Mouse (Mus musculus) G1E (cell line): ENCODE measurements around the gene Pitpnc1.

Source experiments
- CTCF ChIP-seq: IDR thresholded peaks from 2 replicates; pipeline ENCODE4 v1.5.1; 2012; ENCODE audit warnings: low read depth, low read length, inconsistent platforms, mixed read lengths
- POLR2AphosphoS5 ChIP-seq: IDR thresholded peaks from 2 replicates; pipeline ENCODE4 v1.6.1; 2012; ENCODE audit warnings: low read depth, low read length, inconsistent platforms; ENCODE audit not compliant: insufficient replicate concordance

DNA sequence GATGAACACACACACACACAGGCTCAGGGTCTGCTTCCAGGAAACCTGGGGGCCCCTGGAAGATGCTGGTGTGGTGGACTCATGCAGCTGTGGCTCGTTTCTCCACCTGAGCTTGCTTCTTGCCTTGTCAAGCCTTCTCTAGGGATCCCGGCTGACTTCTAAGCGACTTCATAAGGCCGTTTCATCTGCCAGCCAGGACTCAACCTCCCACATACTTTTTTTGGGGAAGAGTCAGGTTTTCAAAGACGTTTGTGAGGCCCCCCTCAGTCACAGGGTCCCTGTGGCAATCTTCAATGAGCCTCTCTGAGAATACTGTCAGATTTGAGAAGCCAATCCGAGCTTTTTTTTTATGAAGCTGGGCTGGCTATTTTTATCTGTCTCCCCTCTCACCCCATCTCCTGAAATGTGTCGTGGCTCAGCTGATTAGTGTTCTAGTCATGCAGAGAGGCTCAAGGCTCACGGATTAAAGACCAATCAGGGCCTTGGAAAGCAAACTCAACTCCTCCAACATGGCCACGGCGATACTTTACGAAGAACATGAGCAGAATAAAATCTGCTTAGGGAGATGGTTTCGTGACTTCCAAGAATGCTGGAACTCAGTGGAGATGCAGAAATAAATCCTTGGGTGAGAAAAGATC is 247.8 kb downstream of the Pitpnc1 start:
- TF ChIP-seq POLR2AphosphoS5 (no peak), CTCF (no peak)
